Mouse (Mus musculus) CD8-positive naive resting alpha-beta T cell, adult 57 days (primary cell): ENCODE data around the gene Map7d2. TPM values are rescaled to one million over a fixed set of nuclear protein-coding genes. Genes with fewer than 3 reads are reported as not detected.

Experiments used
- total RNA-seq: library from RNA; stranded (reverse); gene quantifications from one replicate; pipeline ENCODE4 v1.2.4, GENCODE M21; 2023

The Map7d2 gene
- total RNA-seq: not detected

GRCm38 (mm10) chrX:159414130-159414828, at the start of gene Map7d2:
Gene Map7d2 (plus strand): TSS chrX:159414572.

GRCm38 (mm10) chrX:159371831-159372752, 42.3 kb upstream of the Map7d2 start, which contains the start of gene Eif1ax:
Gene Eif1ax (plus strand): TSS chrX:159372178.

GRCm38 (mm10) chrX:159526388-159526787, 112.0 kb downstream of the Map7d2 start, which contains the start of gene Bclaf3:
Gene Bclaf3 (plus strand): TSS chrX:159526688.

Other genes starting within 250 kb of the Map7d2 start
- gene Rps6ka3, start 204.3 kb upstream of the Map7d2 start, total RNA-seq: 123 TPM
- gene Eif1ax, start 42.4 kb upstream of the Map7d2 start, total RNA-seq: 35.5 TPM
- gene Bclaf3, start 112.1 kb downstream of the Map7d2 start, total RNA-seq: 23.9 TPM
- gene Sh3kbp1, start 212.7 kb downstream of the Map7d2 start, total RNA-seq: 272 TPM